ENCODE assay signal across 1 mouse cellular context in genomic region chr6:115010815-115011214, GRCm38 (mm10).
TF ChIP-seq lines count a peak whose summit lies in the region.

No protein-coding gene starts in this region.

TF ChIP-seq in CH12.LX, 34 proteins besides CTCF, POLR2A, EP300 and RAD21 (continued from another document):
- peak; percentile 57; the same call in 1 of the 2 replicates for TF ChIP-seq JUN (IDR thresholded peaks at IDR 0.05; ENCODE audit: insufficient read depth, low read depth, low read length)
- peak; percentile 9 for TF ChIP-seq CHD1 (IDR thresholded peaks at IDR 0.05; ENCODE audit: low read depth, low read length)
- TF ChIP-seq MEF2A (IDR thresholded peaks at IDR 0.05; ENCODE audit: borderline replicate concordance, low read depth, low read length): peak; percentile 78
- TF ChIP-seq MXI1 (IDR thresholded peaks at IDR 0.05; ENCODE audit: low read depth, low read length): 0 out of 2 replicates have a peak, but pooled peaks have one; percentile 8
TF ChIP-seq in CH12.LX: peak in this region for 18.
